Mouse (Mus musculus): Measurements from ENCODE around the gene Adm2.

The Adm2 gene

DNA sequence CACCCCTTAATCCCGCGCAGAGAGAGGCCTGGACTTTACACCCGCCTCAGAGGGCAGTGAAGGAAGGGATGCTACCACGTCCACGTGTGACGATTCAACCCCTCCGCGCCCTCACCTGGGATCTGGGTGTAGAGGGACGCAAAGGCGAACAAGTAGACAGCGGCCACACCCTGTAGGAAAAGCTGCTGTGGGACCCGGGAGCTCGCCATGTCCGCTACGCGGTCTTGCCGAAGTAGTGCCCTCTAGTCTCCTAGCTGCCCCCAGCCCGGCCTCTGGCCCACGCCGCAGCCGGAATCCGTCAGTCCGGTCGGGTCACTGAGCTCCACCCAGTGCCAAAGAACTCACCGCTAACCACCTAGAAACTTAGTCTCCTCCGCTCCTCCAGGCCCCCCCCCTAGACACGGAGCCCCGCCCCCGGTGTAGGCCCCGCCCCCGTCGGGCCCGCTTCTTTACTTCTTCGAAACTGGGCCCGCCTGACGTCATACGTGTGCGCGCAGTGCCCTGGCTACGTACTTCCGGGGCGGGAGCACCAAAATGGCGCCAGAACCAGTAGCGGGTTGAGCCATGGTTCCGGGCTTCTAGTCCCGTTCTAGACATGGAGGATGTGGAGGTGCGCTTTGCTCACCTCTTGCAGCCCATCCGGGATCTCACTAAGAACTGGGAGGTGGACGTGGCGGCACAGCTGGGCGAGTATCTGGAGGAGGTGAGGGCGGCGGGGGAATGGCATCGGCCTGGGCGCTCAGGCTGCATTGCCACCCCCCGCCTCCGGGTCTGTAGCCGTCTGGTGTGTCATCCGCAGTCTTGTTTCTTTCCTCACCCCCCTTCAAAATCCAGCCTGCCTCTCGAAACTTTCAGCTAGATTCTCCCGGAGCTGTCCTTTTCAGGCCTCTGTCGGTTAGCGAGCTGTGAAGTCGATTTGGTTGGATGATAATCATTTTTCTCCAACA, 33.0 kb downstream of the Adm2 start, which contains the start of the genes Lmf2 and Ncaph2:
Lmf2 (minus strand) TSS at position 419 of the 947 bp plus-strand sequence.
Ncaph2 (plus strand) TSS at position 479 of the 947 bp plus-strand sequence.
- peak; percentile 99 for DNase-seq (ENCODE audit: extremely low spot score, low spot score)

- DNase-seq (ENCODE audit: extremely low spot score, low spot score) = peak; percentile 88
Observed at GRCm38 (mm10) chr15:89356372-89356771, 33.9 kb downstream of the Adm2 start.

- DNase-seq (ENCODE audit: extremely low spot score, low spot score) = no peak
Observed at GRCm38 (mm10) chr15:89358784-89359183, 36.3 kb downstream of the Adm2 start.

DNA sequence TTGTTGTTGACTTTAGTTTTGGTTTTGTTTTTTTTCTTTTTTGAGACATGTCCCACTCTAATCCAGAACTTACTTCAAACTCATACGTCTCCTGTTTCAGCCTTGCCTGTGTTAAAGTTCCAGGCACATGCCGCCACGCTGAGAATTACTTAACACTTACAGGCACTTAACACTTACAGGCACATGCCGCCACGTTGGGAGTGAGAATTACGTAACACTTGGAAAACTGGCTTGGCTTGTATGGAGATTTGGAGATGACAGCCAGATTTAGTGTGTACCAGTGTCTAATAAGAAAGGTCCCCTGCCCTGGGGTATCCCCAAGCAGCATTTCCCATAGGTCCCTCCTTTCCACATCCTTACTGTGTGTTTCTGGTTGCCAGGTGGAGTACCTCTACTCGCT, 40.5 kb downstream of the Adm2 start:
- DNase-seq (ENCODE audit: extremely low spot score, low spot score) = no peak

DNA sequence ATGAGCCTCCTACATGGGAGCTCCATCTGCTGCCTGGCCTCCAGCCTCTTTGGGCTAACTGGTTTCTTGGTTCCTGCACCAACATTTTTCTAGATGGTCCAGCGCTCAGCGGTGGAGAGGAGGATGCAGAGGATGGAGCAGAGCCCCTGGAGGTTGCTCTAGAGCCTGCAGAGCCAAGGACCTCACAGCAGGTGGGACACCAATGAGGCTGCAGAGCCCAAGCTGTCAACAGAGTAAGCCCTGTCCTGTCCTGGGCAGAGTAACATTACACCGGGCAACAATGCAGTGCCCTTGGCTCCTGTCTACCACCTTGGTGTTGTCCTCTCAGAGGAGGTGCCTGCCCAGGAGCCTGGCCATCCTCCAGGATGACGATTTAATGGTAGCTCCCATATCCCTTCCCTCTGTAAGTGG, 42.6 kb downstream of the Adm2 start:
- no peak for DNase-seq (ENCODE audit: extremely low spot score, low spot score)

GRCm38 (mm10) chr15:89372068-89372467, 49.5 kb downstream of the Adm2 start:
- DNase-seq (ENCODE audit: extremely low spot score, low spot score) = no peak

DNA sequence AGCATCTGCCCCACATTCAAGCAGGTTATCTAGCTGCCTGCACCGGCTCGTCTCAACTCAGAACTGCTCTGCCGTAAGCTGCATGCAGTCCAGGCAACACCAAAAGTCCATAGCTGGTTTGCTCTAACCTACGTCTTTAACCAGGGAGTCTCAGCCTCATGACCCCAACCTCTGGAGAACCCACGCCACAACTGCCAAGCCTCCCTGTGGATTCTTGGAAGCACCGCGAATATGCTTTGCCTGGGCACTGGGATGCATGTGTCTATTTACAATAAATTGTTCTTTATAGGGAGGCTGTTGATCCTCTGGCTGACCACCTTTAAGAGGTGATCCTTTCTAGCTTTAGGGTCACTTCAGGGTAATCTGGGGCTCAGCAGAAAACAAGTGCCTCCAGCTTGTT, 50.0 kb downstream of the Adm2 start:
- no peak for DNase-seq (ENCODE audit: extremely low spot score, low spot score)

- DNase-seq (ENCODE audit: extremely low spot score, low spot score) = peak; percentile 78
Observed at GRCm38 (mm10) chr15:89373027-89373761, 50.7 kb downstream of the Adm2 start.

DNA sequence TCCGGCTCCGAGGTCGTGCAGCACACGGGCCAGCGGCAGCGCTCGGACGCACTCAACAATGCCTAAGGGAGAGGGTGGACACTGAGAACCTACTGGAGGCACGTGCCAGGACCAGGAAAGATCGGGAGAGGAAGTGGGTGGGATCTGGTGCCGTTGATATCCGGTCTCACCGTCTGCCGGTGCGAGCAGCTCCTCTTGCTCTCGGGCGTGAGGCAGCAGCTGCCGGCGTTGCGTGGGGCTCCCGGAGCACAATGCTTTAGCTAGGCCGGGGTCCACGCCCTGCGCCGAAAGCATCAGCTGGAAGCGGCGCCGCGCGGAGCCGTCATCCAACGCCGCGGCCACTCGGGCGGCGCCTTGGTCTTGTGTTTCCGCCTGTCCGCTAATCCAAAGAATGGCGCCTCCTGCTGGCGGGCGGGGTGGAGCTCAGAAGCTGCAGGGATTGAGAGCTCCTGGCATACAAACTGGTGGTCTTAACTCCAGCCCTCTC, 51.3 kb downstream of the Adm2 start, which contains the start of gene Sco2:
Sco2 (minus strand) TSS at position 85 of the 487 bp plus-strand sequence.
- peak; percentile 99 for DNase-seq (ENCODE audit: extremely low spot score, low spot score)

All from neural tube, embryonic 10.5 days (tissue).